Mouse (Mus musculus): Measurements from ENCODE around the gene Ugt2a3.

DNA sequence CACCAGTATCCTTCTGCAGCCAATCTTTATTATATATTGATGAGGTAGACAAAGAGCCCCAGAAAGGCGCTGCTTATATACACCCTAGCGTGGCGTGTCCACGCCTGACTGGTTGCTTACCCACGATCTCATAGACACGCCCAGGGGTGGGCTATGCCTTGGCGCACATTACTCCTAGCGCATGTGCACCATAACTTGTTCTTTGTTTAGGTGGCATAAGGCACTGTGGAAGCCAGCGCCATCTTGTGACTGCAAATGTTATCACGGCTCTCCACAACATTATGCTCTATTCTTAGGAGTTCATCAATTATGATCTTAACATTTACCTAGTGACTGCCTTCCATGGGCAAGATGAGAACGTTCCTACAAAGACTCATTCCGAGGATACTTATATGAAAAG, 25.6 kb downstream of the Ugt2a3 start:
- TF ChIP-seq POLR2A (IDR thresholded peaks at IDR 0.05; ENCODE audit: borderline replicate concordance, insufficient read depth, low read length), result no peak
- TF ChIP-seq CTCF (IDR thresholded peaks at IDR 0.05; ENCODE audit: borderline replicate concordance, insufficient read depth, low read depth, low read length), result no peak
